Mouse (Mus musculus): ENCODE data around the gene Ppp1cb.
A peak's percentile ranks its signal among the peaks of the same experiment; 100 is the strongest.

Ppp1cb gene

DNA sequence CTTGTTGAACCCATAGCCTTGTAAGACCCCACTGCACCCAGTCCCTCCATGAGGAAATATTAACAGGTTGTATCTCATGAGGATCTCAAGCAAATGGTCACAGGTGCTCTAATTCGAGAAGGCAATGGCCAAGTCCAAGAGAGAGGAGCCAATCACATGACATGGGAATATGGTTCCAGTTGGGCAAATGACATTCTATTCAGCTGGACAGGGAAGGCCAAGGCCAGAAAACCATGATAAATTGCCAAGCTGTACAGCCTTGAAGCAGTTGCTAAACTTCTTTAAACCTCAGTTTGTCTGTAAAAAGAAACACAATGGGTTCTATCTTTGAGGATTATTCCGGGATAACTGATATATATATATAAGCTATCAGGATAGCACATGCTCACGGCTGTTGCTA, 14.7 kb upstream of the Ppp1cb start:
- no peak for DNase-seq (ENCODE audit: low spot score in 2 of 2)

DNA sequence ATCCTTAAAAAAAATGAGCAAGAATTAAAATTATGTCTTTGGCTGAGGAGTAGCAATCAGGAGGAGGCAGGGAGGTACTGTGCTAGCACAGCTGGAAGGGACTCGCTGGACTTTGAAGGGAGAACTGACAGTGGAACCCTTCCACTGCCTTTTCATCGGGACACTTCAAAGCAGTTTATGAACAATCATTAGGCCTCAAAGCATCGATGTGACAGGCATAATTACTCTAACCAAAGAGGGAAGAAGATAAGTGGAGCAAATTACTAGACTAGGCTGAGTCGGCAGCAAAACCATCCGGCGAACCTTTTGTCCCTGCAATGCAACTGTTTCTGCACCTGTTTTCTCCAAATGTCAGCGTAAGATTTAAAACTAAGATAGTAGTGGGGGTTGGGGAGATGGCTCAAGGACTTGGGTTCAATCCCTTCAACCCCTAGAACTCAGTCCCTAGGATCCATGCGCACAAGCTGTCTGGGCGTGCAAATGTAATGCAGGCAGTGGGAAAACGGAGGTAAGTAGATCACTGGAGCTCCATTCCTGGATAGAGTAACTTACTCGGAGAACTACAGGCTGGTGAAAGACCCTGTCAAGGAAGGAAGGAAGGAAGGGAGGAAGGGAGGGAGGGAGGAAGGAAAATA, 13.2 kb upstream of the Ppp1cb start:
- DNase-seq (ENCODE audit: low spot score in 2 of 2), result no peak

DNA sequence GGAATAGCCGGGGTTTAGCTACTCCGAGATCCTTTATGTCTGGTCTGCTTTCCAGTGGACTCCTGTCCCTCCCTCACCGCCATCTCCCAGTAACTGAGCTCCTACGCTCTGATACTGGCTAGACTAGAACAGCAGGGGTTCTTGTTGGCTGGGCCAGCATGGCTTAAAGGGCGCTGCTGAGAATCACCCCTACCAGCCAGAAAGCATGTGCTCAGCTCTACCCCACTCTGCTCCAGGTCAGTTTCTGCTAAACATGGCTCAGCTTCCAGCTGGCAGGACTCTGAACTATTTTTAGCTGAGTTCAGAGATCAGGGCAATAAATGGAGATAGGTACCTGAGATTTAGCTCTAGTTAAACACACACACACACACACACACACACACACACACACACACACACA, 12.2 kb upstream of the Ppp1cb start:
- no peak for DNase-seq (ENCODE audit: low spot score in 2 of 2)

DNA sequence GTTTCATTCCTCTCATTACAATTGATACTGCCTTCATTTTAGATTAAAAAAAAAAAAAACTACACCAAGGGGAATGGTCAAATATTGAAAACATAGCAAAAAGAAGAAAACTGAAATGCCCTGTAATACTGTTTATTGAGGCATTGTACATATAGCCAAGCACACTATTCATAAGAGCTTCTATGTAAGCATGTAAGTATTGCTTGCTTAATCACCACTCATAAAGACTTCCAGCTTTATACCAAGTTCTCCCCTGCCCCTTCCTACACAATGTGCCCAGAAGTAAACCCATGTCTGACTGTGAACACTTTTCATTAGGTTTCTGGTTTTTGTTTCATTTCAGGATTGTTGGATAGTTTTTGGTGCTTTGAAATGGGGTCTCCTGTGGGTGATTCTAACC, 11.8 kb upstream of the Ppp1cb start:
- DNase-seq (ENCODE audit: low spot score in 2 of 2), result no peak

DNA sequence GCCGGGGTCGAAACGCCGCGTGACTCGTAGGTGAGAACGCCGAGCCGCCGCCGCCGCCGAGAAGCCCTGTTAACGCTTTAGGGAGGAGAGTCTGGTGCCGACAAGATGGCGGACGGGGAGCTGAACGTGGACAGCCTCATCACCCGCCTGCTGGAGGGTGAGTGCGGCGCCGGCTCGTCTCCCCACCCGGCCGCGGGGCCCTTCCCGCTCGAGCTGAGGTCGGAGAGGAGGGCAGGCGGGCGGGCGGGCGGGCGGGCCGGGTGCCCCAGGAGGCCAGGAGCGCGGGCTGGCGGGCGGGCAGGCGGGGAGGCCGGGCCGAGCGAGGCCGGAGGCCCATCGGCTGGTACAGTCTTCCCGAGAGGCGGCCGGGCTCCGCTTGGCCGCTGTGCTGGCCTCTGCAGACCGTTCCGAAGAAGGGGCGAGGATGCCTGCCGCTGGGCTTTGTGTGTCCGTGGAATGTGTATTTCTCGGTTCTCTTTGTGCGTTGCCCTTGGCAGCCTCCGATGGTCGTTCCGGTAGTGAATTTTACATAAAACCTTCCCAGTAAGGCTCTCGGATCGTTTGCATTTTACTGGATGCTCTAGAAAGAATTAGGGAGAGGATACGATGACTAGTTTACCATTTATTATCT, 723 bp downstream of the Ppp1cb start:
- DNase-seq (ENCODE audit: low spot score in 2 of 2), result peak in 1 of 2 experiments; percentile 25

DNA sequence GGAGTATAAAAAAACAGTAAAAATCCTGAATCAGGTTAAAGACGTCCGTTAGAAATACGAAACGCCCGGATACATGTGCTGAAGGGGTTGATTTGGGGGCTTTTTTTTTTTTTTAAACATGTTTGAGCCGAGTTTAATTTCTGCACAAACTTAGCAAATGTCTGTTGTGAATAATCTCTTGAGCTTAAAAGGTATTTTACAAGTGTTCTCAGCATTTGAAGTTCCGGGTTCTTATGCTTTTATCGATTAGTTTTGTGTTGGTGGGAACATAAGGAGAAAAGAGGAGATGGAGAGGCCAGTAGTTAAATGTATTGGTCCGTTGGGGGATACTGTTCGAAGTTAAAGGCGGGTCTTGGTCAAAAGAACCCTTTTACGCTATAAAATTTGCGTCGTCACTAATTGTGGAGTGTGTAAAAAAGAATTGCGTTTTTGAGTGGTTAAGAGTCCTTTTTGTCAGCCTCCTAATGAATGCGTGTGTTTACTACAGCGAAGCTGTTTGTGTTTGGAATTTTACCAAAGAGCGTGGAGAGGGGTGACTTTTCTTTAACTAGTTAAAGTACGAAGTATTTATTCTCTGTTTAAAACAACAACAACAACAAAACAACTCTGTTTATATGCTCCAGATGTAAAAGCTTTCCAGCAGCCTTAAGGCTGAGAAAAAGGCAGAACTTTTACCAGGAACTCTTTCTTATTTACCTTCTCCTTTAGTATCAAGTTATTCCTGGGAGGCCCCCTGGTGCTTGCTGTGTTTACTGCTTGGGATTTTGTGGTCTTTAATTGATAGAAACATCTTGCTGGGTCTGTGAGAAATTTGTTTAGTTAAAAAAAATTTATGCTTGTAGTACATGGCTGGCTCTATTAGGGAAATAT, 1.5 kb downstream of the Ppp1cb start:
- peak in 1 of 2 experiments; percentile 22 for DNase-seq (ENCODE audit: low spot score in 2 of 2)

DNA sequence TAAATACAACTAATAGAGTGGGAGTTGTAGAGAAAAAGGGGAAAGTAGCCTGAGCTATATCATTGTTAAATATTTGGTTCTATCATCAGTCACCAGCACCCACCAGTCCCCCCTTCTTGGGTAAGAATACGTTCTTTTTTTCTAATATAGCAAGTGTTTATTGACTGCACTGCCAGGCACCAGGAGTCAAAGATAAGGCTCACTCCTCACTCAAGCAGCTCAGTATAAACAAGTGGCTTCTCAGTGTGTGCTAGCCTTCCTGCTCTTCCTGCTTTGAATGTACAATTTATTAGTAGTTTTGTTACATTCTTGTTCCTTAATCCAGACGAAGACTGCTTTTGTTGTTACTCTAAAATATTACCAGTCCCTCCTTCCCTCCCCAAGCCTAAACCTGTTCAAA, 2.3 kb downstream of the Ppp1cb start:
- no peak for DNase-seq (ENCODE audit: low spot score in 2 of 2)

DNA sequence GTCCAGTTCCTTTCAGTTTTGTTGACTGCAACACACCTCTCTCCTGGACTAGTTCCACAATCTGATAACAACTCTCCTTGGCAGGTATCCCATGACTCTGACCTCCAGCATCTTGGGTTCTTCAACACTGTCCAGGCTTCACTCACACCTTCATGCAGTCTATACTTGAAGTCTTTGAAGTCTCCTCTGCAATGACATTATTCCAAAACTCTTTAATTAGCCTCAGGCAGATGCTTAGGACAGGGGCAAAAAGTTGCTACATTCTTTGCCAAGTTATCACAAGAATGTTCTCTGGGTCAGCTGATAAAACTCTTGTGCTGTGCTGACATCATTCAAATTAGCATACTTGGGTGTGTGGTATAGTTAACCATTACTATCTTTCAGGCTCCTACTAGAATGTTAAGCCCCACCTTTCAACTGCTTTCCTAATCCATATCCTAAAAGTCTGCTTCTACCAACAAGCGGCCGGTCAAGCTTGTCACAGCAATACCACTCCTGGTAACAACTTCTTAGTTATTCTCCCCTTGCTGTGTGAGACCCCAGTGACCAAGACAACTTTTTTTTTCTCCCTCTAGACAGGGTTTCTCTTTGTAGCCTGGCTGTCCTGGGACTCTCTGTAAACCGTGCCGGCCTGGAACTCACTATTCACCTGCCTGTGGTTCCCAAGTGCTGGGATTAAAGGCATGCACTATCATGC, 13.8 kb downstream of the Ppp1cb start:
- no peak for DNase-seq (ENCODE audit: low spot score in 2 of 2)

DNA sequence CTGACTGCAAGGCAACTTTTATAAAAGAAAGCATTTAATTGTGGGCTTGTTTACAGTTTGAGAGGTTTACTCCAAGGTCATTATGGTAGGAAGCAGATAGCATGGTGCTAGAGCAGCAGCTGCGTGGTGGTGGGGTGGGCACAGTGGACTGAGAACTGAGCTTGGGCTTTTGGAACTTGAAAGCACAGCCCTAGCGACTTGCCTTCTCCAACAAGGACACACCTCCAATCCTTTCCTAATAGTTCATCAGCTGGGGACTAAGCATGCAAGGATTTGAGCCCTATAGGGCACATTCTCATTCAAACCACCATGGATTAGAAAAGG, 14.3 kb downstream of the Ppp1cb start:
- DNase-seq (ENCODE audit: low spot score in 2 of 2), result no peak

DNA sequence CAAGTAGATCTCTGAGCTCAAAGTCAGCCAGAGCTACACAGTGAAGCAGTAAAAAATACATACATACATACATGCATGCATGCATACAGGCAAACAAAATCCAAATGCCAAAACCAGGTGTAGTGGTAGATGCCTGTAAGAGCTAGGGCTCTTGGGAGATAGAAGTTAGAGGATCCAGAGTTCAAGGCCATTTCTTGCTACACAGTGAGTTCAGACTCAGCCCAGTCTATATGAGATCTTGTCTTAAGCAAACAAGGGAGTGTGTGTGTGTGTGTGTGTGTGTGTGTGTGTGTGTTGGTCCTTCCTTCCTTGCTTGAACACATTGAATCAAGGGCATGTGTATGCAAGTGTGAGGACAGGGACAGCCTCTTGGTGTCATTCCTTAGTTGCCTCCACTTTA, 17.9 kb downstream of the Ppp1cb start:
- DNase-seq (ENCODE audit: low spot score in 2 of 2), result no peak

DNA sequence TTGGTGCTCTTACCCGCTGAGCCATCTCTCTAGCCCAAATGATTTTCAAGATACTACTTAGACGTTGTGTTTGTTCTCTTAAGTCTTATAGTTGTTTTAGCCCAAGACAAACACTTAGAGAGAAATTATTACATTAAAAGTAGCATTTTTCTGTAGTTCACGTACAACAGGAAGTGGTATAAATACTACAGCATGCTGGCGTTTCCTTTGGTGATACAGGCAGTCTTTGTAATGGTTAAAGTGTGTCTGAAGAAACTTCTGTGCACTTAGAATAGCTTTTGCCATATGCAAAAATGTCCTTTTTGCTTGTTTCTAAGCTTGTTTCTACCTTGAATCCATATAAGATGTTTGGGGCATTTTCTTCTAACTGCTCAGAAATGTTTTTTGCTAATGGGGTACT, 20.3 kb downstream of the Ppp1cb start:
- DNase-seq (ENCODE audit: low spot score in 2 of 2), result no peak

DNA sequence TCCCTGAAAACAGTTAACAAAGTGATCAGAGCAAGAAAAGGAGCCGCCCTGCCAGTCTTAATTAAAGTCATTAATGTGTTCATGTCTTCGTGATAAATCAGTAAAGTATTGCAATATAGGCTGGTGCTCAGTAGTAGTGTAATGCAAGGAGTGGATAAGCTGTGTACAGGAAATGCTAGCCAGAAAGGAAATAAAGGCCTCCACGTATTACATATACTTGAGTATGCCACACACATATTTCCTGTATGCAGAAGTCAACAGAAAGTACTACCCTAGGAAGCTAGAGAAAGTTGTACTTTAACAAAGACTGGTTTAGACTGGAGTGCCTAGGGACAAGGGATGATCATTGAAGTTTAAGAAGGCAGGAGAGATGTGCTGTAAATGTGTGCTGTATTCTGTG, 26.8 kb downstream of the Ppp1cb start:
- no peak for DNase-seq (ENCODE audit: low spot score in 2 of 2)

DNA sequence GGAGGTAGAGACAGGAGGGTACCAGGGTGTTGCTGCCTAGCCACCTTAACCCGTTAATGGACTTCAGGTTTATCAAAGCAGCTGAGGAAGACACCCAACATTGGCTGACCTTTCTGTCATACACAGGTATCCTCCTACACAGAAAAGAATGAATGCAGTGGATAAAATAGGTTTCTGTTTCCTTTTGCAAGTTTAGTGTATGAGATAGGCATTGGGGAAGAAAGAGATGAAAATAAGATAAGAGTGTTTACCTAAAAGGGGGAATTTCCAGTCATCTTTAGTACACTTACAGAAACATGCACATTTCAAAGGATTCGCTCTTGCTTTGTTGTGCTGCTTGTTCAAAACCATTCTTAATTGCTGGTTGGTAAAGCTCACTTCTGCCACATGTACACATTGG, 29.4 kb downstream of the Ppp1cb start:
- DNase-seq (ENCODE audit: low spot score in 2 of 2), result no peak

DNA sequence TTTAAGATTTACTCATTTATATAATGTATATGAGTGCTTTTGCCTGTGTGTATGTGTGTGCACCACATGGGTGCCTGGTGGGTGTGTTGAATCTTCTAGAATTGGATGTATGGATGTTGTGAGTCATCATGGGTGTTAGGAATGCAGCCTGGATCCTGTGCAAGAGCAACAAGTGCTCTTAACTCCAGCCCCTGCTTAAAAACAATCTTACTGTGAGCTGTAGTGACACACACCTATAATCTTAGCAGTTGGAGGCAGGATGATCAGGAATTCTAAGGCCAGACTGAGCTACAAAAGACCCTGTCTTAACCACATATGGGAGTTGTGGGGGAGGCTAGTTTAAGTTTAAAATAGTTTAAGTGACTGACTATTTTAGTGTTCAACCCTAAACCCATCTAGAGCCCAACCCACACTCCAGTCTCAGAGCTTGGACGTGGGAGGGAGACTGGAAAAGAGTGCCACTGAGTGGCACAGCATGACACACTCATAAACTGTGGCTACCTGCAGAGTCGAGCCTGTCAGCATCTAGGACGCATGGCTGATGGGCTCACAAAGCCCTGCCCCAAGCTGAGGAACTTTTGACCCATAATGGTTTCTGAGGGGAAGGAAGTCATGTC, 35.5 kb downstream of the Ppp1cb start:
- DNase-seq (ENCODE audit: low spot score in 2 of 2), result peak in 1 of 2 experiments; percentile 23

DNA sequence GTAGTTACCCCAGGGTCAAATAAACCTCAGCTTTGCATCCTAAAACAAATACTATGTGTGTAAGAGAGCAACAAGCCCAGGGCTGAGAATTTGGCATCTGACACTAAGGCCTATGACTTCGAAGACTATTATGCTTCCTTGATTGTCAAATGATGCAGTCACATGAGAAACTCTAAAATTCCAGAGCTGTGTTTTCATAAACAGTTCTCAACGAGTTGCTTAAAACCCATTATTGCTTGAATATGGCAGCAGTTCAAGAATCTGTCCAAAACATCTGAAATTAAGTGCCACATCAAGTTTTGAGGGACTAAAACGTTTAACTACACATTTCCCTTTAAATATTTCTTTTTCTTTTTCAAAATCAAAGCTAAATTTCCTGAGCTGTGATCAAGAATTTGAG, 50.1 kb downstream of the Ppp1cb start:
- DNase-seq (ENCODE audit: low spot score in 2 of 2), result no peak

DNA sequence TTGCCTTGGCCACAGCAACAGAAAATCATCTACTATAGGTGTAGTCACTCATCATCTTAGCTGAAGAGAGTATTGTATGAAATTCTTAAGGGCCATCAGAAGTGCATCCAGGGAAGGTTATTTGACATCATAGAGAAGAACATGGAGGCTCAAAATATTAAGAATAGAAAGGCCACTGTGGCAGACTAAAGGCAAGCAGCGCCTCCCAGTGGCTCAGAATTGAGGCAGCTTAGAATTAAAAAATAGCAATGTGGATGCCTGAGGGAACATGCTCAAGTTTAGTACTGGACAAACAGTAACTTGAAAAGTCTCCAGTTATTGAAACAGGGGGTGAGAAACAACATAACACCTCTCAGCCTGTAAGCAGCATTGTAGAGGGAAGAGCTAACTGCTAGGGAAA, 61.7 kb downstream of the Ppp1cb start:
- DNase-seq (ENCODE audit: low spot score in 2 of 2), result no peak

DNA sequence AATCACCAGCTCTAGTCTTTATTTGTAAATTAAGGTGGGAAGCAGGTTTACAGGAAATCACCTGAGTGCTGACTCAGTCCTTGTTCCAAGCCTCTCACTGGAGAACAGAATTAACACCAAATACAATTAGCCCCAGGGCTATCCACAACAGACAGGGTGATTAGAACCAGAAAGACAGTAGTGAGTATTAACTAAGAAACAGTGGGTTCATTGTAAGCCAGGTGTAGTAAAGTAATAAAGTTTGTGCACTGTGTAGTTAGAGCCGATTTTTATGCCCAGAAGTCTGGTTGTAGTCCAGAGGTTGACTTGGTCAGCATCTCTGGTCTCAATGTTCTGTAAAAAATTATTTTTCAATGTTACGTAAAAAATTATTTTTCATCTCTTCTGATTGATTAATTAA, 90.8 kb downstream of the Ppp1cb start:
- DNase-seq (ENCODE audit: low spot score in 2 of 2), result no peak

DNA sequence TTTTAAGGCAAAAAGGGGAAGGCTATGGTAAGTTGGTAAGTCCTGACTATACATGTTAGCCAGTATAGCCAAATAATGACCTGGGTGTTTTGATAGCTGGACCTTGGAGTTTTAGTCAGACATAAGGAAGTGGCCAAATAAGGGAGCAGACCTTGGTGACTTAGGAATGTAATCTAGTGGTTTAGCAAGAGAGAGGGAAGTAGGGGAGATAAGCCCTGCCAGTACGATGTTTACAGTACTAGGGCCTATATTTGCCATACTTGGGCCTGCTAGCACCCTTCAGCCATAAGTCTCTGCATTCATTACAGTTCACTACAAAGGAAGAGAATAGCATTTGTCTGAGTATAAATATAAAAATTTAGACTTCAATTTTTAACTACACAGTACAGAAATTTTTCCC, 106.1 kb downstream of the Ppp1cb start:
- DNase-seq (ENCODE audit: low spot score in 2 of 2), result no peak

Measured in frontal cortex, postnatal 10 days (tissue).